Mouse (Mus musculus) kidney, adult 11 months (tissue): Measurements from ENCODE around the gene Tmem123.

Source experiments
- DNase-seq: peaks from one replicate; pipeline ENCODE4 v3.0.0; 2022

Tmem123 gene

GRCm38 (mm10) chr9:7763614-7764300 lies at the start of gene Tmem123:
TSS of gene Tmem123 (plus strand) at chr9:7764041.
- peak; percentile 99 for DNase-seq

GRCm38 (mm10) chr9:7714062-7714907 lies 49.6 kb upstream of the Tmem123 start:
- peak; percentile 16 for DNase-seq

- DNase-seq, result no peak
These were observed 49.0 kb upstream of the Tmem123 start for GRCm38 (mm10) chr9:7714908-7715175.

GRCm38 (mm10) chr9:7721543-7721942 lies 42.3 kb upstream of the Tmem123 start:
- DNase-seq, result no peak

GRCm38 (mm10) chr9:7728997-7729396 lies 34.8 kb upstream of the Tmem123 start:
- no peak for DNase-seq

- DNase-seq, result no peak
These were observed 21.1 kb upstream of the Tmem123 start for GRCm38 (mm10) chr9:7742696-7743095.

- no peak for DNase-seq
These were observed 19.7 kb upstream of the Tmem123 start for GRCm38 (mm10) chr9:7744156-7744555.

GRCm38 (mm10) chr9:7748881-7749280 lies 15.0 kb upstream of the Tmem123 start:
- DNase-seq, result no peak

- no peak for DNase-seq
These were observed 14.3 kb upstream of the Tmem123 start for GRCm38 (mm10) chr9:7749537-7749936.

- DNase-seq, result no peak
These were observed 7.9 kb upstream of the Tmem123 start for GRCm38 (mm10) chr9:7755889-7756423.

- no peak for DNase-seq
These were observed 1.9 kb upstream of the Tmem123 start for GRCm38 (mm10) chr9:7761906-7762455.

- no peak for DNase-seq
These were observed 1.1 kb upstream of the Tmem123 start for GRCm38 (mm10) chr9:7762741-7763140.

GRCm38 (mm10) chr9:7764463-7764871 lies 626 bp downstream of the Tmem123 start:
- peak; percentile 33 for DNase-seq

- DNase-seq, result no peak
These were observed 1.4 kb downstream of the Tmem123 start for GRCm38 (mm10) chr9:7765236-7765635.

GRCm38 (mm10) chr9:7766582-7766981 lies 2.7 kb downstream of the Tmem123 start:
- no peak for DNase-seq

GRCm38 (mm10) chr9:7767526-7767925 lies 3.7 kb downstream of the Tmem123 start:
- DNase-seq, result no peak

- no peak for DNase-seq
These were observed 5.2 kb downstream of the Tmem123 start for GRCm38 (mm10) chr9:7769081-7769480.

- DNase-seq, result no peak
These were observed 5.7 kb downstream of the Tmem123 start for GRCm38 (mm10) chr9:7769491-7769890.

GRCm38 (mm10) chr9:7772361-7772760 lies 8.5 kb downstream of the Tmem123 start:
- DNase-seq, result no peak

GRCm38 (mm10) chr9:7772773-7773454 lies 9.1 kb downstream of the Tmem123 start:
- DNase-seq, result no peak

- no peak for DNase-seq
These were observed 9.8 kb downstream of the Tmem123 start for GRCm38 (mm10) chr9:7773686-7774085.

GRCm38 (mm10) chr9:7774538-7774937 lies 10.7 kb downstream of the Tmem123 start:
- no peak for DNase-seq

- DNase-seq, result no peak
These were observed 11.2 kb downstream of the Tmem123 start for GRCm38 (mm10) chr9:7775011-7775410.
